Mouse (Mus musculus): ENCODE results near the gene Rab8b. TPM values are rescaled to one million over a fixed set of nuclear protein-coding genes. Genes with fewer than 3 reads are reported as not detected.

Rab8b gene
- polyA plus RNA-seq, 1 experiment from 2014 or later = 30.5 TPM

DNA sequence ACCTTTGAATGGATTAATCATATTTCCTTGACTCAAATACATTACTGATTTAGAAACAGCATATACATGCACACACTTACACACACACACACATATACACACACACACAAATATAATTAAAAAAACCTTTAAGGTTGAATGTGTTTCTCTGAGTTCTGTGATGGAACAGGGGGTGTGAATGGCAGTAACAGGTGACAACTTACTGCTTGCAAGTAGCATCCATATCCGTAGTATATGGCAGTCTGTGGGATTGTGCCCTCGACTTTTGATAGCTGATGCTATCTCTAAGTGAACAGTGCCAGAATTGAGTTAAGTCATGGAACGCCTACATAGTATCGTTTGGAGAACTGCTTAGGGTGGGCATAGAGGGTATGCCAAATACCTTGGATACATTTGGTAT, 57.3 kb downstream of the Rab8b start:
- no peak for ATAC-seq (ENCODE audit: low read depth)
- WGBS = 93% methylated on average over 4 of the region's 4 CpGs

DNA sequence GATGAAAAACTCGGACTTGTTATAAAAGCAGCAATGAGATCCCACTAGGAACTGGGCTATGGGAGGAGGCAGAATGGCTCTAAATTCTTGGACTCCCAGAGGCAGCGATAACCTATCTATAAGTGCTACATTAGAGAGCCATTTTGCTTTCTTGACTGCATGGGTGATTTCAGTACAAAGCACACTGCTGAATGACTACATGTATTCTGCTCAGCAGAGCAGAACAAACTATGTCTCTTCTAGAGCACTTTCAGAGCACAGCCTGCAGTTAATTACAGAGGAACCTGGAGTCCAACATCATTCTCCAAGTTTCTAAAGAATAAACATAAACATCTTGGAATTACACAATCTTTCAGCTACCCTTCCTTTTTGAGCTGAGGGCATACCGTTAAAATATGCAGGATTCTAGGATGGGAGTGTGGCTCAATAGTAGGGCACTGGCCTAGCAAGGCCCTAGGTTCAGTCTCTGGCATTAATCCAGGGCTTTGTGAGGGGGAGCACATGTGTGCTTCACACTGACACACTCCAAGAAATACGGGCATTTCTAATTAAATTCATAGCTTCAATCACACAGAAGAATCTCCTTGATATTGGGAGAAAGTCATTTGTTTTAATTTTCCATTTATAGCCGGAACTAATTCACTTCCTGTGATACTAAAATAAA, 58.3 kb downstream of the Rab8b start:
- Histone ChIP-seq H3K4me3 (no peak overlapping the region), H3K4me2 (no peak overlapping the region), H3K36me3 (peaks cover 27% of the 10 kb centered on the region), H3K4me1 (replicated peaks) (peaks cover 25% of the 10 kb centered on the region), H3K9me3 (no peaks in the 10 kb centered on the region), H3K27me3 (no peaks in the 10 kb centered on the region), H3K9ac (no peak overlapping the region), H3K27ac (replicated peaks) (peak overlapping the region; percentile 70)
- 51% methylated on average over 5 of the region's 5 CpGs for WGBS
- ATAC-seq (ENCODE audit: low read depth) = no peak; the same call in 1 of the 2 replicates

More for the DNA sequence above, 57.3 kb downstream of the Rab8b start:
- peaks cover 25% of the 10 kb centered on the region for H3K4me1 ChIP-seq (replicated peaks)
- H3K4me3 ChIP-seq = no peak overlapping the region
- no peak overlapping the region for H3K9ac ChIP-seq
- H3K36me3 ChIP-seq = peaks cover 27% of the 10 kb centered on the region
- H3K27ac ChIP-seq (replicated peaks) = no peak overlapping the region
- no peaks in the 10 kb centered on the region for H3K9me3 ChIP-seq
- H3K4me2 ChIP-seq = no peak overlapping the region
- H3K27me3 ChIP-seq = no peaks in the 10 kb centered on the region

DNA sequence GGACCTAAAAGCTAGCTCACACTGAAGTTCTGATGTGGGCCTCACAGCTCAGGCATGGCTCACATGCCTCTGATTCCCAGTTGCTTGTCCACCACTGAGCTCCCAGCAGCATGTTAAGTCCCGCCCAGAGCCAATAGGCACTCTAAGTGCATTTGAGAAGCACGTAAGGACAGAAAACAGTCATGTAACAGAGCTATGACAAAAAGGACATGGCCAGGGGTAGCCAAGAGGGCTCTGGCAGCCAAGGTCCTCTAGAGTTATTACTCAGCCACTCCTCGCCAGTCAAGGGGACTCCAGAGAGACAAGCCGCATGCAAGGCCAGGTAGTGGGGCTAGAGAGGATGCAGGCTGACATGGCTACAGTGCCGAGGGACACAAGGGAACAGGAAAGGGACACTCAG, 60.0 kb downstream of the Rab8b start:
- Histone ChIP-seq H3K27me3 (no peaks in the 10 kb centered on the region), H3K9me3 (no peaks in the 10 kb centered on the region), H3K4me1 (replicated peaks) (peaks cover 32% of the 10 kb centered on the region), H3K4me3 (no peak overlapping the region), H3K36me3 (peaks cover 27% of the 10 kb centered on the region), H3K4me2 (no peak overlapping the region), H3K27ac (replicated peaks) (no peak overlapping the region), H3K9ac (no peak overlapping the region)
- no peak for ATAC-seq (ENCODE audit: low read depth)
- 92% methylated on average over 5 of the region's 5 CpGs for WGBS

DNA sequence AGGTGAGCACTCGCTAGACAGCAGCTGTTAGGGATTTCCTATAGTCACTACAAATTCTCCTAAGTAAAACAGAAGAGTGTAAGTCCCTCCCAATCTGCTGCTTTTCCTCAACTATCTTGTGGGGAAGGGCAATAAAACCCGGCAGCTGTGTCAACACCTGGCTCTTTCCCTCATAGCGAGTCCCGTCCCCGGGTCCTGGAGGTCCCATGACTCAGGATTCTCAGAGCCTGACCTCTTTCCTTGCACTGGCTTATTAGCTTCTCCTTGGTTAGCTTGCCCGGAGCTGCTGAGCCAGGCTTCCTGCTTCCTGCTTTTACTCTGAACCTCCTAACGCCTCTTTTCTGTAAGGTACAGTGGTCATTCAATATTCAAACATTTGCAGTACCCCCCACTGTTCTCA, 63.6 kb downstream of the Rab8b start:
- no peak overlapping the region for H3K27ac ChIP-seq (replicated peaks)
- H3K36me3 ChIP-seq = peaks cover 37% of the 10 kb centered on the region
- H3K4me1 ChIP-seq (replicated peaks) = peaks cover 15% of the 10 kb centered on the region
- no peaks in the 10 kb centered on the region for H3K27me3 ChIP-seq
- H3K4me3 ChIP-seq = no peak overlapping the region
- no peak for ATAC-seq (ENCODE audit: low read depth)
- no peak overlapping the region for H3K4me2 ChIP-seq
- no peaks in the 10 kb centered on the region for H3K9me3 ChIP-seq
- H3K9ac ChIP-seq = no peak overlapping the region
- WGBS = 55% methylated on average over 7 of the region's 7 CpGs

DNA sequence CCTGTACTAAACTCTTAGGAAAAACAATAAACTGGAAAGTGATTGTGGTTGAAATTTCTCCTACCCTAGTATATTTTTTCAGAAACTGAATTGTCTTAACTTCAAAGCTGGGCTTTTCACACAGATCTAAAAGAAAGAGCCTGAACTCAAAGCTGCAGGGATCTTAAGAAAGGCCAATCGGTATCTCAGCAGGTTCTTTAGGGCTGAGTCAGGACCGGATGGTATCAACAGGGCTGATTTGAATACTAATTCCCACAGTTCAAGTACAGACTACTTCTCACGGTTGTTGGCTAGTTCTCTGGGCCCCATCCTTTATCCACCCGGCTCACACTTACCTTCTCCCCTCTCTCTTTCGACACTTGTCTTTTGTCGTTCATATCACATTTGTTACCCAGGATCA, 66.9 kb downstream of the Rab8b start:
- H3K9ac ChIP-seq = no peak overlapping the region
- ATAC-seq (ENCODE audit: low read depth) = no peak
- no peaks in the 10 kb centered on the region for H3K27me3 ChIP-seq
- H3K4me1 ChIP-seq (replicated peaks) = 0 out of 2 replicates have a peak, but pooled peaks cover 7% of the 10 kb centered on the region
- 23% methylated on average over 6 of the region's 6 CpGs for whole genome bisulfite sequencing
- H3K36me3 ChIP-seq = peaks cover 14% of the 10 kb centered on the region
- no peak overlapping the region for H3K27ac ChIP-seq (replicated peaks)
- no peak overlapping the region for H3K4me2 ChIP-seq
- no peaks in the 10 kb centered on the region for H3K9me3 ChIP-seq
- no peak overlapping the region for H3K4me3 ChIP-seq

DNA sequence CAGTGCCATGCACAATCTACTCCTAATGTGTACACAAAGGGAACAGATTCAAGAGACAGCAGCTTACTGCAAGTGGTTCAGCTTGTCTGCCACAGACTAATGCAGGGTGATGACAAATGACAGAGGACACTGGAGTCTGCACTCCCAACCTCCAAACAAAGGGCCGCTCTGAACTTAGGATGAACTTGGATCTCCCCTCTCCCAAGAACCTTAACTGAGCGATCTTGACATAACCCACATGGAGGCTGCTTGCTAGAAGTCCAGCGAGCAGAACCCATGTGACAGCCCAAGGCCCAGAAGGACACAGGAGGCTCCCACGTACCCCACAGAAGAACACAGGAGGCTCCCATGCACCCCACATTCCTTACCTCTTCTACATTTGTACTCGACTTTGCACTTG, 68.5 kb downstream of the Rab8b start:
- no peaks in the 10 kb centered on the region for H3K27me3 ChIP-seq
- 0 out of 2 replicates have a peak, but pooled peaks cover 6% of the 10 kb centered on the region for H3K4me1 ChIP-seq (replicated peaks)
- H3K27ac ChIP-seq (replicated peaks) = no peak overlapping the region
- no peak overlapping the region for H3K4me3 ChIP-seq
- H3K9me3 ChIP-seq = no peaks in the 10 kb centered on the region
- ATAC-seq (ENCODE audit: low read depth) = no peak
- H3K36me3 ChIP-seq = peaks cover 29% of the 10 kb centered on the region
- WGBS = 74% methylated on average over 5 of the region's 5 CpGs
- H3K4me2 ChIP-seq = no peak overlapping the region
- H3K9ac ChIP-seq = no peak overlapping the region

DNA sequence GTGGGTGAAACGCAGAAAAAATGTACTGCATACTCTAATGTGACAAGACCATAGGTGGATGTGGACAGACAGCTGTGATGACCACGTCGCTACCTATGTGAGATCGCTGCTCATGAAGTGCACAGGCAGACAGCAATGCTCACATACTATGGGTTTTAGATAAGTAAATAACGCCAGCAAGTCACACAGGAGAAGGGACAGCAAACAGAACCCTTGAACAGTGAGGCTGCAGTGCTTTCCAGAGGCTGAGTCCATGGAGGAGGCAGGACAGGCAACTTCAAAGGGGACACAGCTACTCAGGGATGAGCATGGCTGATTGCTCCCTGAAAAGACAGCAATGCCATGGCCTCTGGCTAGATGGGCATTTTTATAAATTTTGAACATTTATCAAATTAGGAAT, 72.7 kb downstream of the Rab8b start:
- Histone ChIP-seq H3K36me3 (peaks cover 25% of the 10 kb centered on the region), H3K9ac (no peak overlapping the region), H3K4me2 (no peak overlapping the region), H3K27ac (replicated peaks) (no peak overlapping the region), H3K4me3 (no peak overlapping the region), H3K4me1 (replicated peaks) (no peaks in the 10 kb centered on the region), H3K9me3 (no peaks in the 10 kb centered on the region), H3K27me3 (no peaks in the 10 kb centered on the region)
- 94% methylated on average over 5 of the region's 5 CpGs for WGBS
- no peak for ATAC-seq (ENCODE audit: low read depth)

DNA sequence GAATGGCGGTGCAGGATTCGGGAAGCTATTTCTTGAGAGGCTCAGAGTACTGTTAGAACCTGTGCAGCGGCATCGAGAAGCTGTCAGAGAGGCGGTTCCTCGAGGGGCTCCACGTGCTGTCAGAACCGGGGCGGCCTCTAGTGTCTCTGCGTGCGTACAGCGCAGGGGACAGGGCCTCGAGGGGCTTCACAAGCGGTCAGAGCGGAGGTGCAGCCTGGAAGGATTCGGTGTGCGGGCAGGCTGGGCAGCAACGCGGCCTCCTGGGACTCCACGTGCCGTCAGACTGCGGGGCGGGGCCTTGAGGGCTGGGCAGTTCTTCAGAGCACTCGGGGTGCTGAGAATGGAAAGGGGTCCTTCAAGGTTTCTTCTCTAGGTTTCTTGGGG, 84.4 kb downstream of the Rab8b start:
- no peaks in the 10 kb centered on the region for H3K9me3 ChIP-seq
- H3K36me3 ChIP-seq = no peaks in the 10 kb centered on the region
- peaks cover 9% of the 10 kb centered on the region for H3K27me3 ChIP-seq
- under 1% methylated on average over 24 of the region's 24 CpGs for WGBS
- H3K4me3 ChIP-seq = peak overlapping the region; percentile 57
- peak overlapping the region; percentile 28; the same call in 1 of the 2 replicates for H3K27ac ChIP-seq (replicated peaks)
- H3K4me2 ChIP-seq = peak overlapping the region; percentile 93
- H3K4me1 ChIP-seq (replicated peaks) = peaks cover 20% of the 10 kb centered on the region
- peak; percentile 81 for ATAC-seq (ENCODE audit: low read depth)
- H3K9ac ChIP-seq = peak overlapping the region; percentile 66

DNA sequence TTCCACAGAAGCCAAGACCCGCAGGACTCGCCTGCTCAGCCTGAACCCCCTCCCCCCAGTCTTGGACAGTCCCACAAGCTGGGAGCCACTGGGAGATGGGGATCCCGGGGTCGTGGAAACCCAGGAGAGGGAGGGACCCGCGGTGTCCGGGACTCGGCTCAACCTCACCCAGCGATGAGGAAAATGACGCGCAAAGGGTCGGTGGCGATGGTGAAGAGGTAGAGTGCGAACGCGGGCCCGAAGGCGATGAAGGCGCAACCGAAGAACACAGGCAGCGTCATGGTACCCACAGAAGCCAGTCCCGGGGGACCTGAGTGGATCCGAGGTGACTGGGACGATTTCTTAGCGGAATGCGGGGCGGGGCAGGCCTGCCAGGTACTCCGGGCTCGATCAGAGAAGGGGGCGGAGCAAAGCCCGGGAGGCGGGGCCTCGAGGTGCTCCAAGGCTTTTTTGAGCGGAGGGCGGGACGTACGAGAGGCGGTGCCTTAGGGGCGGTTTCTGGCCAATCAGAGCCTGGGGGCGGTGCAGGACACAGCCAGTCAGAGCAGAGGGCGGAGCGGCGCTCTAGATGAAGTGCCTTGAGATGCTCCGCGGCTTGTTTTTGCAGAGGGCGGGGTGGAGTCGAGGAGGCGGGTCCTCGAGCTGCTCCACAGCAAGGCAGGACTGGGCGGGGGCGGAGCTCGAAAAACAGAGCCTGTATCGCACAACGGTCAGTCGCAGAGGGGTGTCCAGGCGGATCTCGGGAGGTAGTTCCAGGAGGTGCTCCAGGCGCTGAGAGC, 85.0 kb downstream of the Rab8b start, which contains the start of gene Aph1c:
Gene Aph1c, minus strand, starts transcription at position 409 of the 779 bp plus-strand sequence.
- Histone ChIP-seq H3K27me3 (peaks cover 9% of the 10 kb centered on the region), H3K27ac (replicated peaks) (peak within 1 kb of the TSS; percentile 28; the same call in 1 of the 2 replicates), H3K9ac (peak within 1 kb of the TSS; percentile 70), H3K4me2 (peak within 1 kb of the TSS; percentile 93), H3K9me3 (no peaks in the 10 kb centered on the region), H3K36me3 (no peaks in the 10 kb centered on the region), H3K4me1 (replicated peaks) (peaks cover 20% of the 10 kb centered on the region), H3K4me3 (peak within 1 kb of the TSS; percentile 57)
- WGBS = under 1% methylated on average over 58 of the region's 58 CpGs
- peak; percentile 100 for ATAC-seq (ENCODE audit: low read depth)

DNA sequence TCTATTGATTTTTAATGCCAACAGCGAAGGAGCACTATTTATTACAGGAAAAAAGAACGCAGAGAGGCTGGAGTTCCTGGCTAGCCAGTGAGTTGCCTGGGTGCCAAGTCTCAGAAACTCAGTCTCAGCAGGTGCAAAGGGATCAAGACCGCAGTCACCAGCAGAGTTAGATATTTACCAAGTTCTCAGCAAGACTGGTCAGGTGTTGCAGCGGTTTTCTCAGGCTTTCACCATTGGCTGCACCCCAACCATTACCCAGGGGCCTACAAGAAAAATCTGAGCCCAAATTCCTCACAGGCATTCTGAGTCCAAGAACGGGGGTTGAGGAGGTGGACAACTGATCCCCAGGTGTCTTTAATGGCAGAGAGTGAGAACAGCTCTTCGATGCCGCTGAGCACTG, 85.6 kb downstream of the Rab8b start:
- no peaks in the 10 kb centered on the region for H3K36me3 ChIP-seq
- no peak for ATAC-seq (ENCODE audit: low read depth)
- H3K9ac ChIP-seq = peak overlapping the region; percentile 70
- peak overlapping the region; percentile 93 for H3K4me2 ChIP-seq
- peak overlapping the region; percentile 57 for H3K4me3 ChIP-seq
- H3K4me1 ChIP-seq (replicated peaks) = peaks cover 20% of the 10 kb centered on the region
- peaks cover 9% of the 10 kb centered on the region for H3K27me3 ChIP-seq
- no peak overlapping the region for H3K27ac ChIP-seq (replicated peaks)
- WGBS = 17% methylated on average over 7 of the region's 7 CpGs
- no peaks in the 10 kb centered on the region for H3K9me3 ChIP-seq

DNA sequence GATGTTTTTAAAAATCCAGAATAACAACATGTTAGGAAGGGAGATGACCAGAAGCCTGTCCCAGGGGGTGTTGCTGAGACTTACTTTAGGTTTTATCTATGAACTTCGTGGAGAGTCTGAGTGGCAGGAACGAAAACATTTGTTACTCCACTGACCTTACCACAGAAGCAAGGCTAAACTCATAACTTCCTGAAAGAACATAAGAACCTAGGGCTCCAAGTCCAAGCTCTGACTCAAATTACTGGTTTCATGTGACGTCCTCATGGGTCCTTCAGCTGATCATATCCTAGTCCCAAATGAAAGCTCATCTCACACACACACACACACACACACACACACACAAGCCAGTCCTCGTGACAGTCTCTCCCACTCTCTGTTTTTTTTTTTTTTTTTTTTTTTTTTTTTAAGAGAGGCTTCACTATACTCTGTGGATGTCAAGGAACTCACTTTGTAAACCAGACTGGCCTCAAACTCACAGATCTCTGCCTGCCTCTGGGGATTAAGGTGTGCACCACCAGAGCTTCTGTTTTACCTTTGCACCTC, 87.0 kb downstream of the Rab8b start:
- Histone ChIP-seq H3K9me3 (no peaks in the 10 kb centered on the region), H3K9ac (no peak overlapping the region), H3K4me2 (no peak overlapping the region), H3K4me3 (no peak overlapping the region), H3K27ac (replicated peaks) (no peak overlapping the region), H3K36me3 (no peaks in the 10 kb centered on the region), H3K27me3 (peaks cover 9% of the 10 kb centered on the region), H3K4me1 (replicated peaks) (peaks cover 20% of the 10 kb centered on the region)
- ATAC-seq (ENCODE audit: low read depth) = no peak
- WGBS = 76% methylated on average over 4 of the region's 4 CpGs

DNA sequence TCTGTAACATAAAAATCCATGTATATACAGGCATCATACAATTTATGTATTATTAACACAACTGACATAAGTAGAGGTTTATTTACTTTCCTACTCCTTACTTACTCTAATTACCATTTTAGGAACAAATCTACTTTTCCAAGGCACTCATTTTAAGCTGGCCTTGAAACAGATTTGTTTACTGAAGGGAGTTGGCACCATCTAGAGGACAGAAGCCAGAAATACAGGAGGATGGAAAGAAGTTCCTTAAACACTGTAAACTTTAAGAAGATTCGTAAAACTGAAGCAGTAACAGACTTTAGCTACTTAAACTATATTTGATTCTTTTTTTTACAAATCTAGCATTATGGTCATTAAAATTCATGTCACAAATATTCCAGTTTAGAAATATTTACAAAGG, 93.5 kb downstream of the Rab8b start:
- Histone ChIP-seq H3K9ac (no peak overlapping the region), H3K4me2 (no peak overlapping the region), H3K27ac (replicated peaks) (no peak overlapping the region), H3K4me1 (replicated peaks) (no peaks in the 10 kb centered on the region), H3K4me3 (no peak overlapping the region), H3K36me3 (no peaks in the 10 kb centered on the region), H3K27me3 (no peaks in the 10 kb centered on the region), H3K9me3 (no peaks in the 10 kb centered on the region)
- WGBS = 45% methylated on average over 1 of the region's 1 CpGs
- no peak for ATAC-seq (ENCODE audit: low read depth)

All from neural tube, embryonic 13.5 days (tissue).